Mouse (Mus musculus) limb, embryonic 10.5 days (tissue): ENCODE results near the gene Nxn. TPM values are rescaled to one million over a fixed set of nuclear protein-coding genes. Genes with fewer than 3 reads are reported as not detected.

ENCODE experiments used
- DNase-seq: peaks from one replicate; pipeline ENCODE4 v3.0.0-alpha.2; 2017; ENCODE audit warnings: low spot score
- H3K27ac ChIP-seq: fragments of 300-500 bp; sonication (generic); 2 replicates; pipeline ENCODE4 v1.5.1; 2016; ENCODE audit warnings: mild to moderate bottlenecking
- H3K27me3 ChIP-seq: fragments of 300-500 bp; sonication (generic); 2 replicates; pipeline ENCODE4 v1.6.1; 2016; ENCODE audit warnings: low read depth, mild to moderate bottlenecking; ENCODE audit not compliant: poor library complexity, severe bottlenecking
- H3K36me3 ChIP-seq: fragments of 300-500 bp; sonication (generic); 2 replicates; pipeline ENCODE4 v1.6.1; 2016; ENCODE audit warnings: mild to moderate bottlenecking, moderate library complexity
- H3K4me1 ChIP-seq: fragments of 300-500 bp; sonication (generic); 2 replicates; pipeline ENCODE4 v1.6.1; 2016
- H3K4me3 ChIP-seq: fragments of 300-500 bp; sonication (generic); 2 replicates; pipeline ENCODE4 v1.5.1; 2016; ENCODE audit warnings: mild to moderate bottlenecking, moderate library complexity
- H3K9me3 ChIP-seq: fragments of 300-500 bp; sonication (generic); replicated peaks from 2 replicates; pipeline ENCODE4 v1.6.1; 2016; ENCODE audit warnings: mild to moderate bottlenecking
- WGBS: fragments of 180-500 bp; shearing (Covaris S2); methylation state at CpG from one replicate; pipeline ENCODE4 v1.1.7; 2016; 5-methylcytosine and 5-hydroxymethylcytosine counted together
- polyA plus RNA-seq: library from polyadenylated mRNA; unstranded; fragments of >200 nt; fragmentation: Nextera tagmentation; extraction: Ambion mirVana; gene quantifications from 2 replicates; pipeline ENCODE4 v1.2.1, GENCODE M21; 2016

The Nxn gene
- polyA plus RNA-seq, 1 experiment from 2014 or later, result 53.3 TPM

GRCm38 (mm10) chr11:76283841-76284240, 115.1 kb downstream of the Nxn start:
- peaks cover 11% of the 10 kb centered on the region for H3K36me3 ChIP-seq
- H3K4me1 ChIP-seq, result peaks cover 59% of the 10 kb centered on the region
- H3K27me3 ChIP-seq, result no peaks in the 10 kb centered on the region
- H3K4me3 ChIP-seq, result no peak overlapping the region
- no peak overlapping the region for H3K27ac ChIP-seq
- WGBS, result 94% methylated on average over 6 of the region's 6 CpGs
- H3K9me3 ChIP-seq, result no peaks in the 10 kb centered on the region
- DNase-seq, result no peak

- no peak for DNase-seq
- Histone ChIP-seq H3K9me3 (no peaks in the 10 kb centered on the region), H3K27me3 (no peaks in the 10 kb centered on the region), H3K36me3 (peaks cover 29% of the 10 kb centered on the region), H3K4me1 (peaks cover 23% of the 10 kb centered on the region), H3K4me3 (no peak overlapping the region), H3K27ac (peak overlapping the region; percentile 38; the same call in 1 of the 2 replicates)
- WGBS, result 70% methylated on average over 2 of the region's 2 CpGs
Observed at GRCm38 (mm10) chr11:76279971-76280370, 119.0 kb downstream of the Nxn start.

GRCm38 (mm10) chr11:76278960-76279852, 119.7 kb downstream of the Nxn start:
- peak overlapping the region; percentile 38; the same call in 1 of the 2 replicates for H3K27ac ChIP-seq
- WGBS, result 70% methylated on average over 14 of the region's 14 CpGs
- DNase-seq, result no peak

GRCm38 (mm10) chr11:76272440-76272839, 126.5 kb downstream of the Nxn start:
- WGBS, result 90% methylated on average over 4 of the region's 4 CpGs
- Histone ChIP-seq H3K9me3 (no peaks in the 10 kb centered on the region), H3K4me3 (no peak overlapping the region), H3K27me3 (no peaks in the 10 kb centered on the region), H3K27ac (no peak overlapping the region), H3K4me1 (peaks cover 12% of the 10 kb centered on the region), H3K36me3 (peaks cover 64% of the 10 kb centered on the region)
- DNase-seq, result no peak

More at GRCm38 (mm10) chr11:76278960-76279852, 119.7 kb downstream of the Nxn start:
- Histone ChIP-seq H3K9me3 (no peaks in the 10 kb centered on the region), H3K36me3 (peaks cover 33% of the 10 kb centered on the region), H3K4me3 (no peak overlapping the region), H3K27me3 (no peaks in the 10 kb centered on the region), H3K4me1 (peaks cover 19% of the 10 kb centered on the region)

GRCm38 (mm10) chr11:76268521-76269065, 130.3 kb downstream of the Nxn start:
- peaks cover 60% of the 10 kb centered on the region for H3K36me3 ChIP-seq
- H3K4me1 ChIP-seq, result peaks cover 20% of the 10 kb centered on the region
- peak overlapping the region; percentile 61; the same call in 1 of the 2 replicates for H3K27ac ChIP-seq
- 83% methylated on average over 6 of the region's 6 CpGs for WGBS
- no peak overlapping the region for H3K4me3 ChIP-seq
- H3K9me3 ChIP-seq, result no peaks in the 10 kb centered on the region
- DNase-seq, result no peak
- no peaks in the 10 kb centered on the region for H3K27me3 ChIP-seq

- WGBS, result 78% methylated on average over 5 of the region's 5 CpGs
- H3K36me3 ChIP-seq, result peaks cover 54% of the 10 kb centered on the region
- no peak for DNase-seq
- H3K27ac ChIP-seq, result peak overlapping the region; percentile 61; the same call in 1 of the 2 replicates
- peaks cover 26% of the 10 kb centered on the region for H3K4me1 ChIP-seq
- H3K9me3 ChIP-seq, result no peaks in the 10 kb centered on the region
- no peak overlapping the region for H3K4me3 ChIP-seq
- no peaks in the 10 kb centered on the region for H3K27me3 ChIP-seq
Observed at GRCm38 (mm10) chr11:76268001-76268459, 130.9 kb downstream of the Nxn start.

GRCm38 (mm10) chr11:76267550-76267949, 131.4 kb downstream of the Nxn start:
- H3K4me3 ChIP-seq, result no peak overlapping the region
- H3K27ac ChIP-seq, result peak overlapping the region; percentile 61; the same call in 1 of the 2 replicates
- WGBS, result 72% methylated on average over 7 of the region's 7 CpGs
- no peak for DNase-seq
- H3K27me3 ChIP-seq, result no peaks in the 10 kb centered on the region
- no peaks in the 10 kb centered on the region for H3K9me3 ChIP-seq
- peaks cover 51% of the 10 kb centered on the region for H3K36me3 ChIP-seq
- peaks cover 31% of the 10 kb centered on the region for H3K4me1 ChIP-seq

- Histone ChIP-seq H3K36me3 (peaks cover 64% of the 10 kb centered on the region), H3K27ac (peak overlapping the region; percentile 77), H3K4me3 (no peak overlapping the region), H3K9me3 (no peaks in the 10 kb centered on the region), H3K4me1 (peaks cover 56% of the 10 kb centered on the region), H3K27me3 (no peaks in the 10 kb centered on the region)
- WGBS, result 8% methylated on average over 19 of the region's 19 CpGs
- no peak for DNase-seq
Observed at GRCm38 (mm10) chr11:76262611-76263351, 136.2 kb downstream of the Nxn start.

- no peak overlapping the region for H3K4me3 ChIP-seq
- WGBS, result 77% methylated on average over 12 of the region's 12 CpGs
- H3K36me3 ChIP-seq, result peaks cover 60% of the 10 kb centered on the region
- DNase-seq, result no peak
- no peaks in the 10 kb centered on the region for H3K27me3 ChIP-seq
- H3K4me1 ChIP-seq, result peaks cover 68% of the 10 kb centered on the region
- no peaks in the 10 kb centered on the region for H3K9me3 ChIP-seq
- no peak overlapping the region for H3K27ac ChIP-seq
Observed at GRCm38 (mm10) chr11:76261224-76261623, 137.7 kb downstream of the Nxn start.

GRCm38 (mm10) chr11:76260208-76261050, 138.5 kb downstream of the Nxn start:
- no peaks in the 10 kb centered on the region for H3K27me3 ChIP-seq
- WGBS, result 78% methylated on average over 10 of the region's 10 CpGs
- no peaks in the 10 kb centered on the region for H3K9me3 ChIP-seq
- H3K27ac ChIP-seq, result no peak overlapping the region
- H3K36me3 ChIP-seq, result peaks cover 59% of the 10 kb centered on the region
- DNase-seq, result no peak
- peaks cover 76% of the 10 kb centered on the region for H3K4me1 ChIP-seq
- no peak overlapping the region for H3K4me3 ChIP-seq

- H3K4me1 ChIP-seq, result peaks cover 83% of the 10 kb centered on the region
- H3K36me3 ChIP-seq, result peaks cover 58% of the 10 kb centered on the region
- DNase-seq, result no peak
- H3K4me3 ChIP-seq, result no peak overlapping the region
- WGBS, result 77% methylated on average over 6 of the region's 6 CpGs
- H3K9me3 ChIP-seq, result no peaks in the 10 kb centered on the region
- H3K27ac ChIP-seq, result 0 out of 2 replicates have a peak overlapping the region, but pooled peaks have one; percentile 73
- H3K27me3 ChIP-seq, result no peaks in the 10 kb centered on the region
Observed at GRCm38 (mm10) chr11:76258511-76258910, 140.4 kb downstream of the Nxn start.

- no peaks in the 10 kb centered on the region for H3K9me3 ChIP-seq
- 56% methylated on average over 4 of the region's 4 CpGs for WGBS
- peaks cover 54% of the 10 kb centered on the region for H3K36me3 ChIP-seq
- H3K27me3 ChIP-seq, result no peaks in the 10 kb centered on the region
- H3K4me3 ChIP-seq, result no peak overlapping the region
- H3K4me1 ChIP-seq, result peaks cover 77% of the 10 kb centered on the region
- peak overlapping the region; percentile 73 for H3K27ac ChIP-seq
- no peak for DNase-seq
Observed at GRCm38 (mm10) chr11:76257386-76257785, 141.6 kb downstream of the Nxn start.
